Mouse (Mus musculus) forebrain, embryonic 11.5 days (tissue): ENCODE results near the gene Zzz3. TPM values are rescaled to one million over a fixed set of nuclear protein-coding genes. Genes with fewer than 3 reads are reported as not detected.

ENCODE experiments used
- ATAC-seq: fragments of 200-750 bp; cut with Nextera tagmentation; replicated peaks from 2 replicates; pipeline ENCODE4 v1.8.0; 2017; ENCODE audit warnings: moderate TSS enrichment; ENCODE audit not compliant: low FRiP score
- DNase-seq: peaks from one replicate; pipeline ENCODE4 v3.0.0-alpha.2; 2017; ENCODE audit warnings: low spot score
- H3K27ac ChIP-seq: fragments of 300-500 bp; sonication (generic); 2 replicates; pipeline ENCODE4 v1.5.1; 2014; ENCODE audit warnings: low read depth, low read length
- H3K27me3 ChIP-seq: fragments of 300-500 bp; sonication (generic); 2 replicates; pipeline ENCODE4 v1.6.1; 2014; ENCODE audit warnings: mild to moderate bottlenecking, low read length, mixed read lengths; ENCODE audit not compliant: control insufficient read depth, insufficient read depth
- H3K36me3 ChIP-seq: fragments of 300-500 bp; sonication (generic); 2 replicates; pipeline ENCODE4 v1.6.1; 2014; ENCODE audit warnings: mild to moderate bottlenecking, low read length, moderate library complexity, mixed read lengths; ENCODE audit not compliant: control insufficient read depth, insufficient read depth
- H3K4me1 ChIP-seq: fragments of 300-500 bp; sonication (generic); replicated peaks from 2 replicates; pipeline ENCODE4 v1.6.1; 2014; ENCODE audit warnings: low read length, mixed read lengths; ENCODE audit not compliant: control insufficient read depth, insufficient read depth
- H3K4me2 ChIP-seq: fragments of 300-500 bp; sonication (generic); 2 replicates; pipeline ENCODE4 v1.6.1; 2014; ENCODE audit warnings: low read depth, mild to moderate bottlenecking, low read length, moderate library complexity, mixed read lengths; ENCODE audit not compliant: severe bottlenecking
- H3K4me3 ChIP-seq: fragments of 300-500 bp; sonication (generic); 2 replicates; pipeline ENCODE4 v1.5.1; 2014; ENCODE audit warnings: low read depth, low read length
- H3K9ac ChIP-seq: fragments of 300-500 bp; sonication (generic); 2 replicates; pipeline ENCODE4 v1.6.1; 2014; ENCODE audit warnings: low read length
- H3K9me3 ChIP-seq: fragments of 300-500 bp; sonication (generic); 2 replicates; pipeline ENCODE4 v1.6.1; 2016; ENCODE audit warnings: low read length, mixed read lengths; ENCODE audit not compliant: control insufficient read depth
- WGBS: fragments of 180-500 bp; shearing (Covaris S2); extraction: QIAGEN DNeasy Blood & Tissue Kit; methylation state at CpG from one replicate; pipeline ENCODE4 v1.1.7; 2014; 5-methylcytosine and 5-hydroxymethylcytosine counted together
- polyA plus RNA-seq: library from polyadenylated mRNA; unstranded; fragments of >200 nt; fragmentation: Nextera tagmentation; extraction: Ambion mirVana; gene quantifications from 2 replicates; pipeline ENCODE4 v1.2.1, GENCODE M21; 2014

Gene Zzz3
- polyA plus RNA-seq, 1 experiment from 2014 or later: 61.4 TPM

- Histone ChIP-seq H3K9ac (no peak overlapping the region), H3K4me1 (peaks cover 9% of the 10 kb centered on the region; the same call in 1 of the 2 replicates), H3K27me3 (no peaks in the 10 kb centered on the region), H3K4me3 (no peak overlapping the region), H3K9me3 (no peaks in the 10 kb centered on the region), H3K4me2 (no peak overlapping the region), H3K36me3 (no peaks in the 10 kb centered on the region), H3K27ac (no peak overlapping the region)
- ATAC-seq (no peak), DNase-seq (peak; percentile 79)
- WGBS: 64% methylated on average over 15 of the region's 15 CpGs
These were observed 79.5 kb downstream of the Zzz3 start for GRCm38 (mm10) chr3:152474582-152475277.

GRCm38 (mm10) chr3:152475278-152475669 lies 80.0 kb downstream of the Zzz3 start:
- H3K9me3 ChIP-seq: no peaks in the 10 kb centered on the region
- WGBS: 94% methylated on average over 1 of the region's 1 CpGs
- no peak for DNase-seq
- peaks cover 9% of the 10 kb centered on the region; the same call in 1 of the 2 replicates for H3K4me1 ChIP-seq
- no peak overlapping the region for H3K4me2 ChIP-seq
- H3K36me3 ChIP-seq: no peaks in the 10 kb centered on the region
- no peak for ATAC-seq
- no peak overlapping the region for H3K4me3 ChIP-seq
- H3K27ac ChIP-seq: no peak overlapping the region
- no peaks in the 10 kb centered on the region for H3K27me3 ChIP-seq
- H3K9ac ChIP-seq: no peak overlapping the region

DNA sequence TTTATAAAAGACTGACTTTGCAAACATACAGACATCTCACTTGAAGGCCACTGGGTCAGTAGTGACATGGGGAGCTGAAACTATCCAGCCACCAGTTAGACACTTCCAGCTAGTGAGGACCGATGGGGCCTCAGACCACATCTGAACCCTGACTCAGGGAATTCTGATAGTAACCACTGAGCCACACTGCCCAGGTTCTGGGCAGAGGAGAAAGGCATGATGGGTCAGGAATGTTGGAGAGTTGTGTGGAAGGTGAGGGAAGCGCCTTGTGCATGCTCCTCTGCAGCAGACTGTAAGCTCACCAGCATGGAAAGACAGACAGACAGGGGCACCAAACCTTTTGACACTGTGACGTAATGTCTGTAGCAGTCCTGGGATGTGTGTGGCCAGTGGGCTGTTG lies 80.6 kb downstream of the Zzz3 start:
- Histone ChIP-seq H3K4me2 (no peak overlapping the region), H3K27ac (no peak overlapping the region), H3K9me3 (no peaks in the 10 kb centered on the region), H3K27me3 (no peaks in the 10 kb centered on the region), H3K36me3 (no peaks in the 10 kb centered on the region), H3K4me3 (no peak overlapping the region), H3K9ac (no peak overlapping the region), H3K4me1 (peaks cover 9% of the 10 kb centered on the region; the same call in 1 of the 2 replicates)
- DNase-seq (no peak), ATAC-seq (no peak)
- 89% methylated on average over 3 of the region's 3 CpGs for WGBS

- Histone ChIP-seq H3K4me3 (peak overlapping the region; percentile 35), H3K36me3 (no peaks in the 10 kb centered on the region), H3K4me1 (peaks cover 11% of the 10 kb centered on the region; the same call in 1 of the 2 replicates), H3K9me3 (no peaks in the 10 kb centered on the region), H3K9ac (peak overlapping the region; percentile 43), H3K27me3 (no peaks in the 10 kb centered on the region), H3K4me2 (peak overlapping the region; percentile 59), H3K27ac (0 out of 2 replicates have a peak overlapping the region, but pooled peaks have one; percentile 6)
- WGBS: 4% methylated on average over 23 of the region's 23 CpGs
- ATAC-seq (peak; percentile 69), DNase-seq (peak; percentile 79)
These were observed 82.7 kb downstream of the Zzz3 start for GRCm38 (mm10) chr3:152477796-152478527.

- Histone ChIP-seq H3K4me2 (peak overlapping the region; percentile 59), H3K4me1 (peaks cover 11% of the 10 kb centered on the region; the same call in 1 of the 2 replicates), H3K36me3 (no peaks in the 10 kb centered on the region), H3K4me3 (peak overlapping the region; percentile 35; the same call in 1 of the 2 replicates), H3K27me3 (no peaks in the 10 kb centered on the region), H3K27ac (no peak overlapping the region), H3K9me3 (no peaks in the 10 kb centered on the region), H3K9ac (no peak overlapping the region)
- DNase-seq (peak; percentile 81), ATAC-seq (peak; percentile 81)
- 2% methylated on average over 12 of the region's 16 CpGs for whole genome bisulfite sequencing
These were observed 83.5 kb downstream of the Zzz3 start for GRCm38 (mm10) chr3:152478599-152479435.

GRCm38 (mm10) chr3:152480336-152480735 lies 85.1 kb downstream of the Zzz3 start:
- no peak for ATAC-seq
- H3K36me3 ChIP-seq: no peaks in the 10 kb centered on the region
- WGBS: 94% methylated on average over 6 of the region's 6 CpGs
- no peak overlapping the region for H3K9ac ChIP-seq
- H3K9me3 ChIP-seq: no peaks in the 10 kb centered on the region
- H3K27ac ChIP-seq: no peak overlapping the region
- no peak overlapping the region for H3K4me2 ChIP-seq
- no peak overlapping the region for H3K4me3 ChIP-seq
- DNase-seq: no peak
- H3K27me3 ChIP-seq: no peaks in the 10 kb centered on the region
- peaks cover 11% of the 10 kb centered on the region; the same call in 1 of the 2 replicates for H3K4me1 ChIP-seq

DNA sequence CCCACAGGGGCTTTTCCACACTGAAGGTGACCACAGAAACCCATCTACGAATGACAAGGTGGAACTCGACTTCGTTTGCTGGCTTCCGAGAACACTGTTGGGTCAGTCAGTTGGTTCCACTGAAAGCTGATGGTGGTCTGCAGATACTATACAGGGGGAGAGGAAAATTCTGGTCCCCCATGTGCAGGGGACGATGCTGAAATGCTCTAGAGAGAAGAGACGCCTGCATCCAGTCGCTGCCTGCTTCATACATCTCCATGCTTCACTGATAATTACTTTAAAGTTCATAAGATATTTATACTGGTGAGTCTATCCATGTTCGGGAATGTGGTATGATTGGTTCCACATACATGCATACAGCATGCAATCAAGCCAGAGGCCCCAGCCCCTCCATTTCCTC lies 86.9 kb downstream of the Zzz3 start:
- Histone ChIP-seq H3K36me3 (no peaks in the 10 kb centered on the region), H3K9ac (no peak overlapping the region), H3K4me1 (peaks cover 8% of the 10 kb centered on the region; the same call in 1 of the 2 replicates), H3K9me3 (no peaks in the 10 kb centered on the region), H3K27ac (no peak overlapping the region), H3K27me3 (no peaks in the 10 kb centered on the region), H3K4me3 (no peak overlapping the region), H3K4me2 (no peak overlapping the region)
- ATAC-seq: no peak
- 92% methylated on average over 8 of the region's 8 CpGs for WGBS
- no peak for DNase-seq

GRCm38 (mm10) chr3:152483800-152484199 lies 88.5 kb downstream of the Zzz3 start:
- DNase-seq: no peak
- no peak for ATAC-seq
- H3K9me3 ChIP-seq: no peaks in the 10 kb centered on the region

More at GRCm38 (mm10) chr3:152483800-152484199, 88.5 kb downstream of the Zzz3 start:
- no peak overlapping the region for H3K4me3 ChIP-seq
- H3K27me3 ChIP-seq: no peaks in the 10 kb centered on the region
- H3K9ac ChIP-seq: no peak overlapping the region
- no peaks in the 10 kb centered on the region for H3K36me3 ChIP-seq
- H3K27ac ChIP-seq: no peak overlapping the region; the same call in 1 of the 2 replicates
- H3K4me2 ChIP-seq: no peak overlapping the region
- WGBS: 64% methylated on average over 7 of the region's 7 CpGs
- H3K4me1 ChIP-seq: 0 out of 2 replicates have a peak, but pooled peaks cover 1% of the 10 kb centered on the region
